Mouse (Mus musculus): ENCODE data around the gene Mmp20. TPM values are rescaled to one million over a fixed set of nuclear protein-coding genes. Genes with fewer than 3 reads are reported as not detected.

Mmp20 gene
- polyA plus RNA-seq, 1 experiment, result not detected

- H3K4me3 ChIP-seq (ENCODE audit: insufficient read depth, low read depth, low read length), result no peak overlapping the region
- no peak overlapping the region for H3K27ac ChIP-seq (replicated peaks; ENCODE audit: low read depth, low read length)
- H3K4me1 ChIP-seq (ENCODE audit: control insufficient read depth, insufficient read depth, insufficient read length, low read length), result no peaks in the 10 kb centered on the region
These were observed 33.3 kb downstream of the Mmp20 start for GRCm38 (mm10) chr9:7661371-7661770.

GRCm38 (mm10) chr9:7669674-7670073 is 41.6 kb downstream of the Mmp20 start:
- no peak overlapping the region for H3K27ac ChIP-seq (replicated peaks; ENCODE audit: low read depth, low read length)
- no peaks in the 10 kb centered on the region for H3K4me1 ChIP-seq (ENCODE audit: control insufficient read depth, insufficient read depth, insufficient read length, low read length)
- no peak overlapping the region for H3K4me3 ChIP-seq (ENCODE audit: insufficient read depth, low read depth, low read length)

- Histone ChIP-seq H3K4me1 (ENCODE audit: control insufficient read depth, insufficient read depth, insufficient read length, low read length) (no peaks in the 10 kb centered on the region), H3K27ac (replicated peaks; ENCODE audit: low read depth, low read length) (no peak overlapping the region), H3K4me3 (ENCODE audit: insufficient read depth, low read depth, low read length) (no peak overlapping the region)
These were observed 45.0 kb downstream of the Mmp20 start for GRCm38 (mm10) chr9:7672985-7673384.

GRCm38 (mm10) chr9:7678154-7678837 is 50.3 kb downstream of the Mmp20 start:
- H3K27ac ChIP-seq (replicated peaks; ENCODE audit: low read depth, low read length), result no peak overlapping the region
- no peaks in the 10 kb centered on the region for H3K4me1 ChIP-seq (ENCODE audit: control insufficient read depth, insufficient read depth, insufficient read length, low read length)
- H3K4me3 ChIP-seq (ENCODE audit: insufficient read depth, low read depth, low read length), result no peak overlapping the region

- Histone ChIP-seq H3K4me3 (ENCODE audit: insufficient read depth, low read depth, low read length) (no peak overlapping the region), H3K4me1 (ENCODE audit: control insufficient read depth, insufficient read depth, insufficient read length, low read length) (no peaks in the 10 kb centered on the region), H3K27ac (replicated peaks; ENCODE audit: low read depth, low read length) (no peak overlapping the region)
These were observed 54.1 kb downstream of the Mmp20 start for GRCm38 (mm10) chr9:7682081-7682618.

- no peak overlapping the region for H3K27ac ChIP-seq (replicated peaks; ENCODE audit: low read depth, low read length)
- no peak overlapping the region for H3K4me3 ChIP-seq (ENCODE audit: insufficient read depth, low read depth, low read length)
- no peaks in the 10 kb centered on the region for H3K4me1 ChIP-seq (ENCODE audit: control insufficient read depth, insufficient read depth, insufficient read length, low read length)
These were observed 58.0 kb downstream of the Mmp20 start for GRCm38 (mm10) chr9:7686024-7686423.

- no peaks in the 10 kb centered on the region for H3K4me1 ChIP-seq (ENCODE audit: control insufficient read depth, insufficient read depth, insufficient read length, low read length)
- H3K4me3 ChIP-seq (ENCODE audit: insufficient read depth, low read depth, low read length), result no peak overlapping the region
- no peak overlapping the region for H3K27ac ChIP-seq (replicated peaks; ENCODE audit: low read depth, low read length)
These were observed 61.8 kb downstream of the Mmp20 start for GRCm38 (mm10) chr9:7689799-7690198.

- H3K27ac ChIP-seq (replicated peaks; ENCODE audit: low read depth, low read length), result no peak within 1 kb of the TSS
- no peaks in the 10 kb centered on the region for H3K4me1 ChIP-seq (ENCODE audit: control insufficient read depth, insufficient read depth, insufficient read length, low read length)
- no peak within 1 kb of the TSS for H3K4me3 ChIP-seq (ENCODE audit: insufficient read depth, low read depth, low read length)
These were observed 63.8 kb downstream of the Mmp20 start, which contains the start of gene Mmp7 for GRCm38 (mm10) chr9:7691790-7692189. TSS of gene Mmp7 (plus strand) at chr9:7692090.

GRCm38 (mm10) chr9:7693961-7694360 is 65.9 kb downstream of the Mmp20 start:
- H3K4me1 ChIP-seq (ENCODE audit: control insufficient read depth, insufficient read depth, insufficient read length, low read length), result no peaks in the 10 kb centered on the region
- no peak overlapping the region for H3K27ac ChIP-seq (replicated peaks; ENCODE audit: low read depth, low read length)
- no peak overlapping the region for H3K4me3 ChIP-seq (ENCODE audit: insufficient read depth, low read depth, low read length)

- Histone ChIP-seq H3K27ac (replicated peaks; ENCODE audit: low read depth, low read length) (no peak overlapping the region), H3K4me1 (ENCODE audit: control insufficient read depth, insufficient read depth, insufficient read length, low read length) (no peaks in the 10 kb centered on the region), H3K4me3 (ENCODE audit: insufficient read depth, low read depth, low read length) (no peak overlapping the region)
These were observed 67.6 kb downstream of the Mmp20 start for GRCm38 (mm10) chr9:7695646-7696045.

GRCm38 (mm10) chr9:7708698-7709097 is 80.7 kb downstream of the Mmp20 start:
- Histone ChIP-seq H3K4me3 (ENCODE audit: insufficient read depth, low read depth, low read length) (no peak overlapping the region), H3K4me1 (ENCODE audit: control insufficient read depth, insufficient read depth, insufficient read length, low read length) (no peaks in the 10 kb centered on the region), H3K27ac (replicated peaks; ENCODE audit: low read depth, low read length) (no peak overlapping the region)

- H3K27ac ChIP-seq (replicated peaks; ENCODE audit: low read depth, low read length), result no peak overlapping the region
- H3K4me1 ChIP-seq (ENCODE audit: control insufficient read depth, insufficient read depth, insufficient read length, low read length), result no peaks in the 10 kb centered on the region
- no peak overlapping the region for H3K4me3 ChIP-seq (ENCODE audit: insufficient read depth, low read depth, low read length)
These were observed 83.2 kb downstream of the Mmp20 start for GRCm38 (mm10) chr9:7711196-7711595.

GRCm38 (mm10) chr9:7714062-7714907 is 86.3 kb downstream of the Mmp20 start:
- H3K4me3 ChIP-seq (ENCODE audit: insufficient read depth, low read depth, low read length), result no peak overlapping the region
- no peaks in the 10 kb centered on the region for H3K4me1 ChIP-seq (ENCODE audit: control insufficient read depth, insufficient read depth, insufficient read length, low read length)
- no peak overlapping the region for H3K27ac ChIP-seq (replicated peaks; ENCODE audit: low read depth, low read length)

GRCm38 (mm10) chr9:7714908-7715175 is 86.8 kb downstream of the Mmp20 start:
- no peaks in the 10 kb centered on the region for H3K4me1 ChIP-seq (ENCODE audit: control insufficient read depth, insufficient read depth, insufficient read length, low read length)
- no peak overlapping the region for H3K27ac ChIP-seq (replicated peaks; ENCODE audit: low read depth, low read length)

GRCm38 (mm10) chr9:7721543-7721942 is 93.5 kb downstream of the Mmp20 start:
- Histone ChIP-seq H3K4me3 (ENCODE audit: insufficient read depth, low read depth, low read length) (no peak overlapping the region), H3K27ac (replicated peaks; ENCODE audit: low read depth, low read length) (no peak overlapping the region), H3K4me1 (ENCODE audit: control insufficient read depth, insufficient read depth, insufficient read length, low read length) (no peaks in the 10 kb centered on the region)

More at GRCm38 (mm10) chr9:7714908-7715175, 86.8 kb downstream of the Mmp20 start:
- no peak overlapping the region for H3K4me3 ChIP-seq (ENCODE audit: insufficient read depth, low read depth, low read length)
